Mouse (Mus musculus) embryonic facial prominence, embryonic 14.5 days (tissue): ENCODE data around the gene Grcc10. TPM values are rescaled to one million over a fixed set of nuclear protein-coding genes. Genes with fewer than 3 reads are reported as not detected.

Experiments used
- ATAC-seq: fragments of 200-750 bp; cut with Nextera tagmentation; 2 replicates; pipeline ENCODE4 v1.8.0; 2017; ENCODE audit warnings: low read depth, moderate number of reproducible peaks, moderate TSS enrichment
- DNase-seq: peaks from one replicate; pipeline ENCODE4 v3.0.0-alpha.2; 2015; ENCODE audit warnings: low spot score
- H3K27ac ChIP-seq: fragments of 300-500 bp; sonication (generic); replicated peaks from 2 replicates; pipeline ENCODE4 v1.5.1; 2014; ENCODE audit warnings: low read depth, mild to moderate bottlenecking, low read length, moderate library complexity
- H3K27me3 ChIP-seq: fragments of 300-500 bp; sonication (generic); replicated peaks from 2 replicates; pipeline ENCODE4 v1.6.1; 2014; ENCODE audit warnings: low read length; ENCODE audit not compliant: control insufficient read depth, insufficient read depth
- H3K36me3 ChIP-seq: fragments of 300-500 bp; sonication (generic); 2 replicates; pipeline ENCODE4 v1.6.1; 2014; ENCODE audit warnings: low read length, mixed read lengths; ENCODE audit not compliant: control insufficient read depth, insufficient read depth
- H3K4me1 ChIP-seq: fragments of 300-500 bp; sonication (generic); 2 replicates; pipeline ENCODE4 v1.6.1; 2014; ENCODE audit warnings: antibody characterized with exemption, low read length; ENCODE audit not compliant: control insufficient read depth, insufficient read depth
- H3K4me2 ChIP-seq: fragments of 300-500 bp; sonication (generic); 2 replicates; pipeline ENCODE4 v1.6.1; 2014; ENCODE audit warnings: low read depth, mild to moderate bottlenecking, low read length, moderate library complexity, mixed read lengths
- H3K4me3 ChIP-seq: fragments of 300-500 bp; sonication (generic); 2 replicates; pipeline ENCODE4 v1.5.1; 2014; ENCODE audit warnings: low read depth, mild to moderate bottlenecking, low read length
- H3K9ac ChIP-seq: fragments of 300-500 bp; sonication (generic); 2 replicates; pipeline ENCODE4 v1.6.1; 2014; ENCODE audit warnings: low read depth, mild to moderate bottlenecking, low read length, moderate library complexity, mixed read lengths
- H3K9me3 ChIP-seq: fragments of 300-500 bp; sonication (generic); 2 replicates; pipeline ENCODE4 v1.6.1; 2016; ENCODE audit warnings: low read length; ENCODE audit not compliant: control insufficient read depth
- WGBS: fragments of 180-500 bp; shearing (Covaris S2); extraction: QIAGEN DNeasy Blood & Tissue Kit; methylation state at CpG from one replicate; pipeline ENCODE4 v1.1.7; 2014; 5-methylcytosine and 5-hydroxymethylcytosine counted together
- polyA plus RNA-seq: library from polyadenylated mRNA; unstranded; fragments of >200 nt; fragmentation: Nextera tagmentation; extraction: Ambion mirVana; gene quantifications from 2 replicates; pipeline ENCODE4 v1.2.1, GENCODE M21; 2014

Grcc10 gene
- polyA plus RNA-seq, 1 experiment from 2014 or later: 392 TPM

DNA sequence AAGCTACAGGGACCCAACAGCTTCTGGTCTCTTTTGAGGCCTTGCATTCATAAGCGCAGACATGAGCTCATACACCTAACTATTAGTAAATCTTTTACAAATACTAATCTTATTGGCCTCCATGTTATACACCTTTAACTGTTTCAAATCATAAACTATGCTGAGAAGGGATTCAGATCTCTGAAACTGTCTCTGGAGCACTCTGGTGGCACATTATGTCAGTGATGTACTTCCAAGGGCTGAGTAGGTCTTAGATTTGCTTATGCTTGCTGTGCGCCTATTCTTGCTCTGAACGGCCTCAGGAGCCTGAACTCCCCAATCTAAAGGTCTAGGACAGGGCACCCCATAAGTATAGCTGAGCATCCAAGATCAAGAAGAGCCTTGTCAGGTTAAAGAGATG is 668 bp upstream of the Grcc10 start:
- peak overlapping the region; percentile 87 for H3K4me2 ChIP-seq
- DNase-seq (no peak), ATAC-seq (no peak)
- peak overlapping the region; percentile 97 for H3K27ac ChIP-seq
- H3K4me3 ChIP-seq: peak overlapping the region; percentile 54
- H3K27me3 ChIP-seq: no peaks in the 10 kb centered on the region
- 77% methylated on average over 3 of the region's 3 CpGs for WGBS
- H3K4me1 ChIP-seq: peaks cover 26% of the 10 kb centered on the region
- peaks cover 36% of the 10 kb centered on the region for H3K36me3 ChIP-seq
- peak overlapping the region; percentile 86 for H3K9ac ChIP-seq
- H3K9me3 ChIP-seq: no peaks in the 10 kb centered on the region

DNA sequence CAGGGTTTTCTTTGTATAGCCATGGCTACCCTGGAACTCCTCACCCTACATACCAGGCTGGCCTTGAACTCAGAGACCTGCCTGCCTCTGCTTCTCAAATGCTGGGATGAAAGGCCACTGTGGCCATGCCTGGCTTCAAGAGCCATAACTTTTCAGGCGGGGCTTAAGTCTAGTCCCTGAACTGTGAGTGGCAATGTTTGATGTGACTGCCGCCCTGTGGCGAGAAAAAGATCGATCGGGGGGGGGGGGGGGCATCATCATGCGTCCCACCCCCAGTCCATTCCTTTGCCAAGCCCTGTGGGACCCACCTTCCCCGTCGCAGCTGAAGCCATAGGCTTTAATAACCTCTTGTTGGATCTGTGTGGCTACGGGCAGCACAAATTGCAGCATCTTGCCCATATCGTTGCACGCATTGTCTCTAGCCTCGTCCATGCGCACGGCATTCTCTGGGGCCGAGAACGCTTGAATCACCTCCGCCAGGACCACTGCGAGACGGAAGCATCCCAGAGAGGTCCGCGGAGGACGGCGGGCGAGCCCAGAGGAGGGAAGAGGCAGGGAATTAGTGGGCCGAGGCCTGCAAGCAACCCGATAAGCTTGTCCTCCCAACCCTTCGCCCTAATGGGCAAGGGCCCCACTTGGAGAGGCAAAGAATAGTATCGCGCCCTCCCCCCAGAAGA is 825 bp downstream of the Grcc10 start:
- Histone ChIP-seq H3K9ac (peak overlapping the region; percentile 86), H3K4me2 (peak overlapping the region; percentile 87), H3K4me3 (peak overlapping the region; percentile 54), H3K9me3 (no peaks in the 10 kb centered on the region), H3K36me3 (peaks cover 31% of the 10 kb centered on the region), H3K4me1 (peaks cover 18% of the 10 kb centered on the region), H3K27ac (peak overlapping the region; percentile 97), H3K27me3 (no peaks in the 10 kb centered on the region)
- ATAC-seq (peak; percentile 14), DNase-seq (peak; percentile 88)
- WGBS: 1% methylated on average over 28 of the region's 29 CpGs

DNA sequence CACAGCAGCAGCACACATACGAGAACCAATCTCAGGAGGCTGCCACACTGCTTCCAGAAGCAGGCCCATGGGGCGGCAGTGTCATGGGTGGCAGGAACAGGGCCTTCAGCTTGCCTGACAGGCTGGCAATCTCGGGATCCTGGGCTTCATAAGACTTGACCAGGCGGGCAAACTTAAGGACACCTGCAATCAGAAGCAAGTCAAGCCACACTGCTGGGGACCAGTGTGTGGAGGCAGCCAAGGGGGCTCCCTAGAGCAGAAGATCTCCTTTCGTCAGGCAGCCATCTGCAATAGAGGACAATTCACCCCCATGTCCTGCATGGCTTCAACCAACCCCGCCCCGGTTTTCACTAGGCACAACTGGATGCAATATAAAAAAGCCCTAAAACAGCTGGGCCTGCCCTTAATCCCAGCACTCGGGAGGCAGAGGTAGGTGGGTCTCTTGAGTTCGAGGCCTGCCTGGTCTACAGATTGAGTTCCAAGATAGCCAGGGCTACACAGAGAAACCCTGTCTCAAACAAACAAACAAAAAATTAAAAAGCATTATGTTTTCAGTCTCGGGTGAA is 1.9 kb downstream of the Grcc10 start:
- DNase-seq (no peak), ATAC-seq (no peak)
- no peaks in the 10 kb centered on the region for H3K9me3 ChIP-seq
- no peaks in the 10 kb centered on the region for H3K27me3 ChIP-seq
- H3K4me2 ChIP-seq: peak overlapping the region; percentile 87; the same call in 1 of the 2 replicates
- H3K36me3 ChIP-seq: peaks cover 22% of the 10 kb centered on the region
- no peak overlapping the region for H3K9ac ChIP-seq
- 83% methylated on average over 10 of the region's 10 CpGs for WGBS
- peak overlapping the region; percentile 97; the same call in 1 of the 2 replicates for H3K27ac ChIP-seq
- no peak overlapping the region for H3K4me3 ChIP-seq
- peaks cover 16% of the 10 kb centered on the region for H3K4me1 ChIP-seq

DNA sequence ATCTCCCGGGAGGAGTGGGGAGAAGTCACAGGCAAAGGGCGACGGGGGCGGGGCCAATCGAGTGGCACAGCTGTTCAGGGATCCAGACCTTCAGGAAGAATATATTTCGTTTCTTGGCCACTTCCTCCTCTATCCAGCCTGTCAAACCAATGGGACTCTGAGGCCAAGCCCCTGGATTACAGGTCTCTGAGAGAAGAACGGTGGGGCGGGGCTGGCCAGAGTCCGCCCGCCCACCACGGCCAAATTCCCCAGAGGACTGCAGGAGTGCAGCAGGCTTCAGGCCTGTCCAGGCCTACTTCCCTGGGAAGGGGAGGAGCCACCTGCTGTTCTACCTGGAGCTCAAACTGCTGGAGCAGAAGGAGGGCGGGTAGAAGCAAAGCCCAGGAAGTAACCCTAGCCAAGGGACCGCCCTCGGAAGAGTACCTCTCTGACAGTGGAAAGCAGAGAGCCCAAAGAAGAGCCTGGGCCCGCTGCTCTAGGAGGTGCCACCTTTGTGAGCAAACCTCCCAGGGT is 2.6 kb downstream of the Grcc10 start, which contains the start of gene Ptpn6:
Ptpn6 (minus strand) TSS at position 204 of the 513 bp plus-strand sequence.
- 26% methylated on average over 13 of the region's 15 CpGs for WGBS
- ATAC-seq: peak; percentile 56
- no peak within 1 kb of the TSS for H3K4me3 ChIP-seq
- no peaks in the 10 kb centered on the region for H3K27me3 ChIP-seq
- peaks cover 16% of the 10 kb centered on the region for H3K4me1 ChIP-seq
- peaks cover 14% of the 10 kb centered on the region for H3K36me3 ChIP-seq
- H3K9me3 ChIP-seq: no peaks in the 10 kb centered on the region
- H3K27ac ChIP-seq: peak within 1 kb of the TSS; percentile 97
- H3K9ac ChIP-seq: peak within 1 kb of the TSS; percentile 2; the same call in 1 of the 2 replicates
- DNase-seq: peak; percentile 87
- peak within 1 kb of the TSS; percentile 2; the same call in 1 of the 2 replicates for H3K4me2 ChIP-seq

DNA sequence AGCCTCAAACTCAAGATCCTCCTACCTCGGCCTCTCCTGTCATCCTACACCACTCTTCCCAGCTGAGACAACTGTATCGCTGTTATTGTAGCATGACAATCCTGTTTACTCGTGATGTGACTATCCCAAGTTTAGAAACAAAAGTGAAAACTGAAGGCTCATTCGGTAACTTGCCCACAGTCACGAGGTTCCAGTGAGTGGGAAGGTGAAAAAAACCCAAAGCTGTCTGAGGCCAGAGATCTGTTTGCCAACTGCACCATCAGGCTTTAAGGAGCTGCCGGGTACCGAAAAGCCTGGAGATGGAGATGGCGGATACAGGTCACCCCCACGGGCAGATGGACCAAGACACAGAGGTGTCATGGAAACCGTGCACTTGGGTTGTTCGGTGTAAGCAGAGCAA is 4.1 kb downstream of the Grcc10 start:
- Histone ChIP-seq H3K9me3 (no peaks in the 10 kb centered on the region), H3K4me2 (no peak overlapping the region), H3K9ac (no peak overlapping the region), H3K4me3 (no peak overlapping the region), H3K36me3 (no peaks in the 10 kb centered on the region), H3K27ac (no peak overlapping the region), H3K4me1 (peaks cover 16% of the 10 kb centered on the region), H3K27me3 (no peaks in the 10 kb centered on the region)
- ATAC-seq (no peak), DNase-seq (no peak)
- WGBS: 90% methylated on average over 11 of the region's 11 CpGs

DNA sequence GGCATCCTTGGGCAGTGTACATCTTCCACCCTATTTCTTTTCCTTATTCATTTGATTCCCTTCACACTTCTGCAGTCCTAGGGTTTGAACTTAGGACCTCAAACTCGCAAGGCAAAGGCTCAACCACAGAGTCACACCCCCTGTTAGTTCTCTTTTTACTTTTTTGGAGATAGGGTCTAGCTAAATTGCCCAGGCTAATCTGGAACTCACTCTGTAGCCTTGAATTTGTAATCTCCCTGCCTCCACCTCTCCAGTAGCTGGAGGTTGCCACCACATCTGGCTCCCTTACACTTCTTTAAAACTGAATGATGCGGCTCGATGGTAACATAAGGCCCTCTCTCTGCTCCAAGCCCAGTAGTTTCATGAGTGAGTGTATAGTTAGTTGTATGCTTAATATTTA is 6.8 kb downstream of the Grcc10 start:
- H3K27ac ChIP-seq: no peak overlapping the region
- H3K4me2 ChIP-seq: no peak overlapping the region
- H3K9me3 ChIP-seq: no peaks in the 10 kb centered on the region
- H3K4me3 ChIP-seq: no peak overlapping the region
- 84% methylated on average over 3 of the region's 3 CpGs for WGBS
- H3K27me3 ChIP-seq: no peaks in the 10 kb centered on the region
- DNase-seq (no peak), ATAC-seq (no peak)
- H3K36me3 ChIP-seq: no peaks in the 10 kb centered on the region
- H3K4me1 ChIP-seq: peaks cover 8% of the 10 kb centered on the region
- H3K9ac ChIP-seq: no peak overlapping the region

DNA sequence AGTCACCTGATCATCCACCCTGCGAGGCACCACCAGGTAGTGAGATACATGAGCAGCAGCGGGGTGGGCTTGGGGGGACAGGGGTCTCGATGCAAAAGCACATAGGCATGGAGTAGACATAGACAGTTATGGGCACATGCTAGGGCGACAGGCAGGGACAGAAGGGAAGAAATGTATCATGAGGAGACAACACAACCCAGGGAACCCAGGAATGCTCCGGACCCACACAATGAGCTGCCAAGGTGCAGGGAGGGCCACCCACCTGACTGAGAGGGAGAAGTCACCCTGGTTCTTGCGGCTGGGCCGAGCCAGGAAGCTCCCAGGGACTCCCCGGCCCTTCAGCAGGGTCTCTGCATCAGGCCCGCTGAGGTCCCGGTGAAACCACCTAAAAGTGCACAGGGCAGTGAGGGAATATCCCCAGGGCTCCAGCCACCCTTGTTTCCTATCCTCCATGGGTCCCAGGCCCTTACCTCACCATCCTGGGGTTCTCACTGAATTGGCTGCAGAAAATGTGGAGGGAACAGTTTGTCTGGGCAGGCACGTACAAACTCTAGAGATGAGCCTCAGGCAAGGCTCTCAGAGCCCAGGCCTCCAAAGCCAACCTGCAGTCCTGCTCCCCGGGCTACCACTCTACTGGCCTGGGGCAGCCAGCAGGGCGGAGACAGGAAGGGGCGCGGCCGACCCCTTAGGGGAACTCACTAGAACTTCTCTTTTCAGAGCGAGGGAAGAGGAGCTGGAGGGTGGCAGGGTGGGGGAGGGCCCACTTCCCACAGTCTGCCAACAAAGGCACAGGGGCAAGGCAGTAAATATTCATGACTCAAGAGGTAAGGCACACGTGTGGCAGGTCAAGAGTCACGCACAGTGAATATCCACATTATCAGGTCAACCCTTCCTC is 8.5 kb downstream of the Grcc10 start:
- Histone ChIP-seq H3K4me2 (no peak overlapping the region), H3K27me3 (no peaks in the 10 kb centered on the region), H3K36me3 (no peaks in the 10 kb centered on the region), H3K9ac (no peak overlapping the region), H3K4me1 (no peaks in the 10 kb centered on the region), H3K27ac (no peak overlapping the region), H3K4me3 (no peak overlapping the region), H3K9me3 (no peaks in the 10 kb centered on the region)
- DNase-seq (no peak), ATAC-seq (no peak)
- WGBS: 44% methylated on average over 16 of the region's 19 CpGs

DNA sequence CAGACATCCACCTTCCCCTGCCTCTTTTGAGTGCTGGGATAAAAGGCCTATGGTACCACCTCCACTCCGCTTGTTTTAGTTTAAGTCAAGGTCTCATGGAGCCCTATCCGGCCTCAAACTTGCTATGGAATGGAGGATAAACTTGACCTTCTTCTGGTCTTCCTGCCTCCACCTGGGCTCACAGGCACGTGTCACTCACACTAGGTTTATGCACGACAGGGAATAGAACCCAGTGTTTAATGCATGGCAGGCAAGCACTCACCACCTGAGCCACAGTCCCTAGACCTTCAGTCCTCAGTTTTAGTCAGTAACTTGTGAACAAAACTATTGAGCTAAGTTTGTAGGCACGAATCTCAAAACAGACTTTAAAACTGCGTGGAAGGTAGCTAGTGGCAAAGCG is 10.1 kb downstream of the Grcc10 start:
- H3K9me3 ChIP-seq: no peaks in the 10 kb centered on the region
- no peak overlapping the region for H3K9ac ChIP-seq
- 79% methylated on average over 7 of the region's 7 CpGs for WGBS
- DNase-seq (no peak), ATAC-seq (no peak)
- H3K27me3 ChIP-seq: no peaks in the 10 kb centered on the region
- H3K4me3 ChIP-seq: no peak overlapping the region
- H3K36me3 ChIP-seq: no peaks in the 10 kb centered on the region
- H3K4me1 ChIP-seq: no peaks in the 10 kb centered on the region
- H3K27ac ChIP-seq: no peak overlapping the region
- no peak overlapping the region for H3K4me2 ChIP-seq
